Mouse (Mus musculus): ENCODE results near the gene St6galnac3.
A peak's percentile ranks its signal among the peaks of the same experiment; 100 is the strongest.

Gene St6galnac3

GRCm38 (mm10) chr3:153472583-153473471, 252.1 kb downstream of the St6galnac3 start:
- peak; percentile 49 for DNase-seq (ENCODE audit: low spot score)

- DNase-seq (ENCODE audit: low spot score), result no peak
These were observed 261.1 kb downstream of the St6galnac3 start for GRCm38 (mm10) chr3:153463849-153464248.

- no peak for DNase-seq (ENCODE audit: low spot score)
These were observed 264.8 kb downstream of the St6galnac3 start for GRCm38 (mm10) chr3:153460173-153460572.

- DNase-seq (ENCODE audit: low spot score), result no peak
These were observed 266.4 kb downstream of the St6galnac3 start for GRCm38 (mm10) chr3:153458593-153458992.

GRCm38 (mm10) chr3:153457701-153458100, 267.3 kb downstream of the St6galnac3 start:
- DNase-seq (ENCODE audit: low spot score), result no peak

- DNase-seq (ENCODE audit: low spot score), result peak; percentile 23
These were observed 267.8 kb downstream of the St6galnac3 start for GRCm38 (mm10) chr3:153457203-153457602.

- no peak for DNase-seq (ENCODE audit: low spot score)
These were observed 268.7 kb downstream of the St6galnac3 start for GRCm38 (mm10) chr3:153456227-153456626.

- DNase-seq (ENCODE audit: low spot score), result no peak
These were observed 271.6 kb downstream of the St6galnac3 start for GRCm38 (mm10) chr3:153453127-153454049.

- DNase-seq (ENCODE audit: low spot score), result no peak
These were observed 272.5 kb downstream of the St6galnac3 start for GRCm38 (mm10) chr3:153452299-153452996.

- no peak for DNase-seq (ENCODE audit: low spot score)
These were observed 283.6 kb downstream of the St6galnac3 start for GRCm38 (mm10) chr3:153441329-153441728.

GRCm38 (mm10) chr3:153436076-153437021, 288.6 kb downstream of the St6galnac3 start:
- no peak for DNase-seq (ENCODE audit: low spot score)

- DNase-seq (ENCODE audit: low spot score), result no peak
These were observed 292.0 kb downstream of the St6galnac3 start for GRCm38 (mm10) chr3:153433010-153433409.

GRCm38 (mm10) chr3:153432053-153432816, 292.7 kb downstream of the St6galnac3 start:
- no peak for DNase-seq (ENCODE audit: low spot score)

GRCm38 (mm10) chr3:153429840-153430239, 295.1 kb downstream of the St6galnac3 start:
- DNase-seq (ENCODE audit: low spot score), result no peak

- DNase-seq (ENCODE audit: low spot score), result no peak
These were observed 303.1 kb downstream of the St6galnac3 start for GRCm38 (mm10) chr3:153421918-153422290.

GRCm38 (mm10) chr3:153421060-153421917, 303.7 kb downstream of the St6galnac3 start:
- DNase-seq (ENCODE audit: low spot score), result no peak

- DNase-seq (ENCODE audit: low spot score), result peak; percentile 51
These were observed 305.6 kb downstream of the St6galnac3 start for GRCm38 (mm10) chr3:153419331-153419730.

- DNase-seq (ENCODE audit: low spot score), result no peak
These were observed 308.0 kb downstream of the St6galnac3 start for GRCm38 (mm10) chr3:153417001-153417400.

GRCm38 (mm10) chr3:153416383-153416782, 308.6 kb downstream of the St6galnac3 start:
- no peak for DNase-seq (ENCODE audit: low spot score)

Data from MN1 (cell line).